Mouse (Mus musculus) forebrain, embryonic 14.5 days (tissue): ENCODE measurements at regions not wholly inside any gene's neighbourhood (a gene's known extent, or its start where the extent isn't known, plus 50 kb on each side); places are given as distances from the start of the nearest gene placed in this dataset.

ENCODE experiments used
- ATAC-seq: fragments of 200-750 bp; cut with Nextera tagmentation; 2 replicates; pipeline ENCODE4 v1.8.0; 2017; ENCODE audit warnings: mild to moderate bottlenecking, moderate library complexity
- DNase-seq: peaks from one replicate; pipeline ENCODE4 v3.0.0-alpha.2; 2015; ENCODE audit warnings: low spot score
- H3K27ac ChIP-seq: fragments of 300-500 bp; sonication (generic); 2 replicates; pipeline ENCODE4 v1.5.1; 2014; ENCODE audit warnings: low read depth, mild to moderate bottlenecking, control low read depth, low read length, moderate library complexity
- H3K27me3 ChIP-seq: fragments of 300-500 bp; sonication (generic); replicated peaks from 2 replicates; pipeline ENCODE4 v1.6.1; 2014; ENCODE audit warnings: low read length, control low read depth, mixed read lengths; ENCODE audit not compliant: control insufficient read depth, insufficient read depth
- H3K36me3 ChIP-seq: fragments of 300-500 bp; sonication (generic); 2 replicates; pipeline ENCODE4 v1.6.1; 2014; ENCODE audit warnings: low read length, control low read depth; ENCODE audit not compliant: control insufficient read depth, insufficient read depth
- H3K4me1 ChIP-seq: fragments of 300-500 bp; sonication (generic); 2 replicates; pipeline ENCODE4 v1.6.1; 2014; ENCODE audit warnings: antibody characterized with exemption, low read length, control low read depth; ENCODE audit not compliant: control insufficient read depth, insufficient read depth
- H3K4me2 ChIP-seq: fragments of 300-500 bp; sonication (generic); 2 replicates; pipeline ENCODE4 v1.6.1; 2014; ENCODE audit warnings: mild to moderate bottlenecking, control low read depth, low read length
- H3K4me3 ChIP-seq: fragments of 300-500 bp; sonication (generic); 2 replicates; pipeline ENCODE4 v1.5.1; 2014; ENCODE audit warnings: low read depth, low read length, control low read depth
- H3K9ac ChIP-seq: fragments of 300-500 bp; sonication (generic); 2 replicates; pipeline ENCODE4 v1.6.1; 2014; ENCODE audit warnings: mild to moderate bottlenecking, low read length, control low read depth, moderate library complexity
- H3K9me3 ChIP-seq: fragments of 300-500 bp; sonication (generic); replicated peaks from 2 replicates; pipeline ENCODE4 v1.6.1; 2016; ENCODE audit warnings: low read length, control low read depth, mixed read lengths; ENCODE audit not compliant: control insufficient read depth
- WGBS: fragments of 180-500 bp; shearing (Covaris S2); extraction: QIAGEN DNeasy Blood & Tissue Kit; methylation state at CpG from one replicate; pipeline ENCODE4 v1.1.7; 2014; 5-methylcytosine and 5-hydroxymethylcytosine counted together

GRCm38 (mm10) chr16:51722682-51723081 lies 308.3 kb upstream of the Cblb start:
- Histone ChIP-seq H3K9ac (no peak overlapping the region), H3K27me3 (no peaks in the 10 kb centered on the region), H3K4me2 (no peak overlapping the region), H3K9me3 (no peaks in the 10 kb centered on the region), H3K27ac (no peak overlapping the region), H3K4me1 (no peaks in the 10 kb centered on the region), H3K36me3 (no peaks in the 10 kb centered on the region), H3K4me3 (no peak overlapping the region)
- 81% methylated on average over 4 of the region's 4 CpGs for WGBS
- ATAC-seq (no peak), DNase-seq (no peak)

GRCm38 (mm10) chr16:51741875-51742274 lies 289.1 kb upstream of the Cblb start:
- H3K27me3 ChIP-seq = no peaks in the 10 kb centered on the region
- no peak overlapping the region for H3K27ac ChIP-seq
- ATAC-seq (no peak), DNase-seq (no peak)
- H3K4me2 ChIP-seq = no peak overlapping the region
- no peak overlapping the region for H3K4me3 ChIP-seq
- H3K9ac ChIP-seq = no peak overlapping the region
- WGBS = 96% methylated on average over 2 of the region's 2 CpGs
- no peaks in the 10 kb centered on the region for H3K4me1 ChIP-seq
- no peaks in the 10 kb centered on the region for H3K36me3 ChIP-seq
- H3K9me3 ChIP-seq = no peaks in the 10 kb centered on the region

- H3K27me3 ChIP-seq = no peaks in the 10 kb centered on the region
- 20% methylated on average over 7 of the region's 7 CpGs for WGBS
- H3K27ac ChIP-seq = no peak overlapping the region
Measured at GRCm38 (mm10) chr16:51751878-51752277, 279.1 kb upstream of the Cblb start.

GRCm38 (mm10) chr16:51758361-51759227 lies 272.4 kb upstream of the Cblb start:
- H3K27me3 ChIP-seq = no peaks in the 10 kb centered on the region
- peak; percentile 69; the same call in 1 of the 2 replicates for ATAC-seq
- no peak overlapping the region for H3K9ac ChIP-seq
- 56% methylated on average over 9 of the region's 9 CpGs for WGBS
- DNase-seq = peak; percentile 62
- no peaks in the 10 kb centered on the region; the same call in 1 of the 2 replicates for H3K9me3 ChIP-seq
- H3K27ac ChIP-seq = no peak overlapping the region; the same call in 1 of the 2 replicates
- no peaks in the 10 kb centered on the region for H3K36me3 ChIP-seq
- no peak overlapping the region for H3K4me3 ChIP-seq
- no peak overlapping the region for H3K4me2 ChIP-seq
- H3K4me1 ChIP-seq = peaks cover 6% of the 10 kb centered on the region; the same call in 1 of the 2 replicates

More at GRCm38 (mm10) chr16:51751878-51752277, 279.1 kb upstream of the Cblb start:
- Histone ChIP-seq H3K9ac (no peak overlapping the region), H3K4me1 (no peaks in the 10 kb centered on the region), H3K4me3 (no peak overlapping the region), H3K9me3 (no peaks in the 10 kb centered on the region; the same call in 1 of the 2 replicates), H3K4me2 (no peak overlapping the region), H3K36me3 (no peaks in the 10 kb centered on the region)
- peak; percentile 6 for DNase-seq
- no peak for ATAC-seq

- H3K9me3 ChIP-seq = no peaks in the 10 kb centered on the region
- no peak overlapping the region for H3K27ac ChIP-seq
- H3K36me3 ChIP-seq = no peaks in the 10 kb centered on the region
- H3K27me3 ChIP-seq = no peaks in the 10 kb centered on the region
- no peak overlapping the region for H3K9ac ChIP-seq
- DNase-seq (peak; percentile 51), ATAC-seq (no peak)
- WGBS = 57% methylated on average over 4 of the region's 4 CpGs
- H3K4me3 ChIP-seq = no peak overlapping the region
- H3K4me1 ChIP-seq = peaks cover 6% of the 10 kb centered on the region; the same call in 1 of the 2 replicates
- no peak overlapping the region for H3K4me2 ChIP-seq
Measured at GRCm38 (mm10) chr16:51759228-51759647, 271.8 kb upstream of the Cblb start.

GRCm38 (mm10) chr16:51767556-51767955 lies 263.5 kb upstream of the Cblb start:
- Histone ChIP-seq H3K4me1 (no peaks in the 10 kb centered on the region), H3K4me3 (no peak overlapping the region), H3K36me3 (no peaks in the 10 kb centered on the region), H3K9me3 (no peaks in the 10 kb centered on the region), H3K27me3 (no peaks in the 10 kb centered on the region), H3K4me2 (no peak overlapping the region), H3K27ac (no peak overlapping the region), H3K9ac (no peak overlapping the region)
- ATAC-seq (no peak), DNase-seq (no peak)
- 89% methylated on average over 3 of the region's 3 CpGs for WGBS

- DNase-seq (no peak), ATAC-seq (no peak)
- Histone ChIP-seq H3K9me3 (no peaks in the 10 kb centered on the region), H3K27me3 (no peaks in the 10 kb centered on the region), H3K36me3 (no peaks in the 10 kb centered on the region), H3K4me3 (no peak overlapping the region), H3K27ac (no peak overlapping the region), H3K4me2 (no peak overlapping the region), H3K9ac (no peak overlapping the region), H3K4me1 (no peaks in the 10 kb centered on the region)
- whole genome bisulfite sequencing = 74% methylated on average over 2 of the region's 2 CpGs
Measured at GRCm38 (mm10) chr16:51778920-51779319, 252.1 kb upstream of the Cblb start.

GRCm38 (mm10) chr16:51795003-51795402 lies 236.0 kb upstream of the Cblb start:
- Histone ChIP-seq H3K36me3 (no peaks in the 10 kb centered on the region), H3K4me3 (no peak overlapping the region), H3K9me3 (no peaks in the 10 kb centered on the region), H3K4me1 (no peaks in the 10 kb centered on the region), H3K9ac (no peak overlapping the region), H3K4me2 (no peak overlapping the region), H3K27me3 (no peaks in the 10 kb centered on the region), H3K27ac (no peak overlapping the region)
- ATAC-seq (no peak), DNase-seq (no peak)
- WGBS = 96% methylated on average over 3 of the region's 3 CpGs

- H3K36me3 ChIP-seq = no peaks in the 10 kb centered on the region
- H3K9me3 ChIP-seq = no peaks in the 10 kb centered on the region
- WGBS = 96% methylated on average over 6 of the region's 6 CpGs
- no peak overlapping the region for H3K4me2 ChIP-seq
- H3K27ac ChIP-seq = no peak overlapping the region
- no peak for DNase-seq
- H3K4me1 ChIP-seq = no peaks in the 10 kb centered on the region
- no peaks in the 10 kb centered on the region for H3K27me3 ChIP-seq
- ATAC-seq = no peak
- H3K4me3 ChIP-seq = no peak overlapping the region
- no peak overlapping the region for H3K9ac ChIP-seq
Measured at GRCm38 (mm10) chr16:51807323-51807722, 223.7 kb upstream of the Cblb start.
